Mouse (Mus musculus) liver, embryonic 13.5 days (tissue): Measurements from ENCODE around the gene Fastk. TPM values are rescaled to one million over a fixed set of nuclear protein-coding genes. Genes with fewer than 3 reads are reported as not detected.

Experiments used
- ATAC-seq: fragments of 200-750 bp; cut with Nextera tagmentation; 2 replicates; pipeline ENCODE4 v1.8.0; 2017; ENCODE audit warnings: low read depth, mild to moderate bottlenecking, moderate number of reproducible peaks, moderate library complexity
- DNase-seq: peaks from one replicate; pipeline ENCODE4 v3.0.0; 2022
- H3K27ac ChIP-seq: fragments of 300-500 bp; sonication (generic); 2 replicates; pipeline ENCODE4 v1.5.1; 2015; ENCODE audit warnings: moderate library complexity, mild to moderate bottlenecking, inconsistent platforms
- H3K27me3 ChIP-seq: fragments of 300-500 bp; sonication (generic); 2 replicates; pipeline ENCODE4 v1.6.1; 2015; ENCODE audit warnings: mild to moderate bottlenecking, inconsistent platforms
- H3K36me3 ChIP-seq: fragments of 300-500 bp; sonication (generic); 2 replicates; pipeline ENCODE4 v1.6.1; 2015; ENCODE audit warnings: mild to moderate bottlenecking, inconsistent platforms
- H3K4me1 ChIP-seq: fragments of 300-500 bp; sonication (generic); replicated peaks from 2 replicates; pipeline ENCODE4 v1.6.1; 2015; ENCODE audit warnings: inconsistent platforms
- H3K4me2 ChIP-seq: fragments of 300-500 bp; sonication (generic); 2 replicates; pipeline ENCODE4 v1.6.1; 2015; ENCODE audit warnings: inconsistent platforms, mild to moderate bottlenecking, moderate library complexity
- H3K4me3 ChIP-seq: fragments of 300-500 bp; sonication (generic); replicated peaks from 2 replicates; pipeline ENCODE4 v1.5.1; 2015; ENCODE audit warnings: mild to moderate bottlenecking, inconsistent platforms
- H3K9ac ChIP-seq: fragments of 300-500 bp; sonication (generic); 2 replicates; pipeline ENCODE4 v1.6.1; 2015; ENCODE audit warnings: mild to moderate bottlenecking, inconsistent platforms
- H3K9me3 ChIP-seq: fragments of 300-500 bp; sonication (generic); replicated peaks from 2 replicates; pipeline ENCODE4 v1.6.1; 2016; ENCODE audit warnings: inconsistent platforms
- WGBS: fragments of 180-500 bp; shearing (Covaris S2); methylation state at CpG from one replicate; pipeline ENCODE4 v1.1.7; 2015; ENCODE audit not compliant: insufficient replicate concordance; 5-methylcytosine and 5-hydroxymethylcytosine counted together
- polyA plus RNA-seq: library from polyadenylated mRNA; unstranded; fragments of >200 nt; fragmentation: Nextera tagmentation; extraction: Ambion mirVana; gene quantifications from 2 replicates; pipeline ENCODE4 v1.2.1, GENCODE M21; 2015

The Fastk gene
- polyA plus RNA-seq, 1 experiment from 2014 or later, result 59.0 TPM

- ATAC-seq, result peak; percentile 13
- H3K36me3 ChIP-seq, result peaks cover 17% of the 10 kb centered on the region
- H3K27ac ChIP-seq, result peak overlapping the region; percentile 95
- peaks cover 65% of the 10 kb centered on the region for H3K4me1 ChIP-seq
- peak overlapping the region; percentile 93 for H3K9ac ChIP-seq
- H3K27me3 ChIP-seq, result no peaks in the 10 kb centered on the region
- peak; percentile 34 for DNase-seq
- under 1% methylated on average over 29 of the region's 29 CpGs for whole genome bisulfite sequencing
- H3K9me3 ChIP-seq, result no peaks in the 10 kb centered on the region
- H3K4me3 ChIP-seq, result peak overlapping the region; percentile 85
- H3K4me2 ChIP-seq, result peak overlapping the region; percentile 100
These were observed 7.7 kb upstream of the Fastk start for GRCm38 (mm10) chr5:24452691-24453233.

- H3K9ac ChIP-seq, result peak within 1 kb of the TSS; percentile 93
- WGBS, result under 1% methylated on average over 76 of the region's 85 CpGs
- H3K27ac ChIP-seq, result peak within 1 kb of the TSS; percentile 95
- H3K36me3 ChIP-seq, result peaks cover 11% of the 10 kb centered on the region; the same call in 1 of the 2 replicates
- H3K4me1 ChIP-seq, result peaks cover 71% of the 10 kb centered on the region
- DNase-seq (peak; percentile 32), ATAC-seq (no peak; the same call in 1 of the 2 replicates)
- no peaks in the 10 kb centered on the region for H3K27me3 ChIP-seq
- H3K4me2 ChIP-seq, result peak within 1 kb of the TSS; percentile 100
- H3K9me3 ChIP-seq, result no peaks in the 10 kb centered on the region
- H3K4me3 ChIP-seq, result peak within 1 kb of the TSS; percentile 85
These were observed 7.1 kb upstream of the Fastk start, which contains the start of gene Agap3 for GRCm38 (mm10) chr5:24452030-24452690. TSS of gene Agap3 (plus strand) at chr5:24452177.

- peaks cover 10% of the 10 kb centered on the region; the same call in 1 of the 2 replicates for H3K36me3 ChIP-seq
- ATAC-seq, result peak; percentile 72
- peak; percentile 77 for DNase-seq
- peak overlapping the region; percentile 100 for H3K4me2 ChIP-seq
- H3K4me3 ChIP-seq, result peak overlapping the region; percentile 85
- peak overlapping the region; percentile 95 for H3K27ac ChIP-seq
- no peaks in the 10 kb centered on the region for H3K9me3 ChIP-seq
- whole genome bisulfite sequencing, result 1% methylated on average over 54 of the region's 66 CpGs
- H3K4me1 ChIP-seq, result peaks cover 76% of the 10 kb centered on the region
- H3K27me3 ChIP-seq, result no peaks in the 10 kb centered on the region
- peak overlapping the region; percentile 93 for H3K9ac ChIP-seq
These were observed 6.4 kb upstream of the Fastk start for GRCm38 (mm10) chr5:24451264-24452029.

GRCm38 (mm10) chr5:24447624-24448298 lies 2.7 kb upstream of the Fastk start, which contains the start of gene Tmub1:
TSS of gene Tmub1 (minus strand) at chr5:24447854.
- Histone ChIP-seq H3K36me3 (peaks cover 9% of the 10 kb centered on the region), H3K9ac (peak within 1 kb of the TSS; percentile 70), H3K9me3 (no peaks in the 10 kb centered on the region), H3K4me1 (peaks cover 64% of the 10 kb centered on the region), H3K4me3 (peak within 1 kb of the TSS; percentile 66), H3K27me3 (no peaks in the 10 kb centered on the region), H3K4me2 (peak within 1 kb of the TSS; percentile 82), H3K27ac (peak within 1 kb of the TSS; percentile 62)
- ATAC-seq (peak; percentile 68), DNase-seq (peak; percentile 84)
- WGBS, result 3% methylated on average over 34 of the region's 34 CpGs

- ATAC-seq (no peak), DNase-seq (no peak)
- Histone ChIP-seq H3K4me3 (peak overlapping the region; percentile 66), H3K4me1 (peaks cover 60% of the 10 kb centered on the region), H3K36me3 (peaks cover 21% of the 10 kb centered on the region), H3K4me2 (peak overlapping the region; percentile 82), H3K27ac (peak overlapping the region; percentile 62), H3K9ac (peak overlapping the region; percentile 70; the same call in 1 of the 2 replicates), H3K27me3 (no peaks in the 10 kb centered on the region), H3K9me3 (no peaks in the 10 kb centered on the region)
- 84% methylated on average over 7 of the region's 7 CpGs for WGBS
These were observed 1.5 kb upstream of the Fastk start for GRCm38 (mm10) chr5:24446630-24447029.

GRCm38 (mm10) chr5:24445428-24446080 lies 467 bp upstream of the Fastk start:
- Histone ChIP-seq H3K27ac (peak overlapping the region; percentile 89), H3K9ac (peak overlapping the region; percentile 89), H3K27me3 (no peaks in the 10 kb centered on the region), H3K4me1 (peaks cover 49% of the 10 kb centered on the region), H3K9me3 (no peaks in the 10 kb centered on the region), H3K4me2 (peak overlapping the region; percentile 92), H3K4me3 (peak overlapping the region; percentile 82), H3K36me3 (peaks cover 31% of the 10 kb centered on the region)
- 57% methylated on average over 20 of the region's 20 CpGs for WGBS
- DNase-seq (no peak), ATAC-seq (no peak)

GRCm38 (mm10) chr5:24443927-24444326 lies 1.2 kb downstream of the Fastk start:
- H3K9me3 ChIP-seq, result no peaks in the 10 kb centered on the region
- 81% methylated on average over 12 of the region's 12 CpGs for WGBS

GRCm38 (mm10) chr5:24443204-24443603 lies 1.9 kb downstream of the Fastk start:
- peaks cover 43% of the 10 kb centered on the region for H3K4me1 ChIP-seq
- H3K27ac ChIP-seq, result no peak overlapping the region
- H3K4me2 ChIP-seq, result peak overlapping the region; percentile 92
- no peak overlapping the region for H3K4me3 ChIP-seq
- no peak for ATAC-seq
- peaks cover 54% of the 10 kb centered on the region for H3K36me3 ChIP-seq
- DNase-seq, result no peak
- no peak overlapping the region for H3K9ac ChIP-seq
- WGBS, result 87% methylated on average over 7 of the region's 7 CpGs
- H3K9me3 ChIP-seq, result no peaks in the 10 kb centered on the region
- no peaks in the 10 kb centered on the region for H3K27me3 ChIP-seq

More at GRCm38 (mm10) chr5:24443927-24444326, 1.2 kb downstream of the Fastk start:
- no peak for ATAC-seq
- peaks cover 48% of the 10 kb centered on the region for H3K36me3 ChIP-seq
- H3K27me3 ChIP-seq, result no peaks in the 10 kb centered on the region
- H3K4me3 ChIP-seq, result peak overlapping the region; percentile 82
- H3K4me2 ChIP-seq, result peak overlapping the region; percentile 92
- H3K9ac ChIP-seq, result peak overlapping the region; percentile 89
- H3K4me1 ChIP-seq, result peaks cover 45% of the 10 kb centered on the region
- H3K27ac ChIP-seq, result peak overlapping the region; percentile 89; the same call in 1 of the 2 replicates
- DNase-seq, result no peak

- H3K27ac ChIP-seq, result no peak overlapping the region
- DNase-seq (no peak), ATAC-seq (no peak)
- no peaks in the 10 kb centered on the region for H3K27me3 ChIP-seq
- no peak overlapping the region for H3K4me3 ChIP-seq
- peaks cover 54% of the 10 kb centered on the region for H3K36me3 ChIP-seq
- no peak overlapping the region for H3K9ac ChIP-seq
- H3K4me2 ChIP-seq, result no peak overlapping the region
- WGBS, result 78% methylated on average over 9 of the region's 9 CpGs
- peaks cover 31% of the 10 kb centered on the region for H3K4me1 ChIP-seq
- H3K9me3 ChIP-seq, result no peaks in the 10 kb centered on the region
These were observed 3.1 kb downstream of the Fastk start for GRCm38 (mm10) chr5:24442029-24442428.

- no peak for DNase-seq
- WGBS, result 92% methylated on average over 8 of the region's 8 CpGs
- Histone ChIP-seq H3K27me3 (no peaks in the 10 kb centered on the region), H3K36me3 (peaks cover 57% of the 10 kb centered on the region), H3K4me3 (no peak overlapping the region), H3K9me3 (no peaks in the 10 kb centered on the region), H3K4me2 (no peak overlapping the region), H3K4me1 (peaks cover 23% of the 10 kb centered on the region), H3K9ac (no peak overlapping the region), H3K27ac (no peak overlapping the region)
- ATAC-seq, result no peak
These were observed 3.9 kb downstream of the Fastk start for GRCm38 (mm10) chr5:24441187-24441586.
